Mouse (Mus musculus): ENCODE measurements around the gene Elovl1. TPM values are rescaled to one million over a fixed set of nuclear protein-coding genes. Genes with fewer than 3 reads are reported as not detected.

Gene Elovl1
- polyA plus RNA-seq (2011; ENCODE audit: insufficient read depth, insufficient read length, low replicate concordance, missing spikeins), result 36.1 and 99.5 TPM in 2 replicates

DNA sequence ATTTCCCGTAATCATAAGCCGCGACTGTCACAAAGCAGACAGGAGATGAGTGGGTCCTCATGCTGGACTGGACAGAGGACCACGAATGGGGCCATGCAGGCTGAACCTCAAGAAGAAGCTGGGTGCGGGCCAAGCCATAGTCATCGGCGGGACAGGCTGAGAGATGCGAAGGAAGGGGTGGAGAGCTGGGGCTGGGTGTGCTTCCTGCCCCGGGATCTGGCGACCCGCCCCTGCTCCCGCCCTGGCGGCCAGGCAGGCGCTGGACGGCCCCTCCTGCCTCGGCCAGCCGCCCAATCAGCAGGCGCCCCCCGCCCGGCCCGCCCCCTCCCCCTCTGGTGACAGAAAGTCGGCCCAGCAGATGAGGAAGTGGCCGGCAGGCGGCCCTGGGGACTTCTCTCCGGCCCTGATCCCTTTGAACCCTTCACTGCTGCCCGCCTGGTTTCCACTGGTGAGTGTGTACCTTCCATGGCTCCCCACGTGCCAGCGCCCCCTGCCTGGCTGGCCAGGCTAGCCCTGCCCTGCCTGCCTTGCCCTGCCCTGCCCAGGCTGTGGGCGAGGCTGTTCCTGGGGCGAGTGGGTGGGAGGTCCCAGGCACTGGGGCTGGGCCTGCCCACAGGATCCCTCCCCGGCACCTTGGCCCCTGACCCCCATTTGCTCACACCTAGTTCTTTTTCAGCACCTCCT is at the start of gene Elovl1:
Gene Elovl1, plus strand, starts transcription at position 326 of the 684 bp plus-strand sequence.
- under 1% methylated on average over 29 of the region's 31 CpGs for WGBS
- H3K4me3 ChIP-seq (replicated peaks; ENCODE audit: control insufficient read depth, low read depth, low read length), result peak within 1 kb of the TSS; percentile 84
- peak within 1 kb of the TSS; percentile 92 for H3K27ac ChIP-seq (ENCODE audit: control insufficient read depth, insufficient read depth, low read depth, low read length, poor library complexity)
- H3K4me1 ChIP-seq (ENCODE audit: control insufficient read depth, insufficient read depth, low read length), result peaks cover 10% of the 10 kb centered on the region
- TF ChIP-seq CTCF (IDR thresholded peaks at IDR 0.05; ENCODE audit: control insufficient read depth, insufficient read depth, low read length) (peak; percentile 27; the same call in 1 of the 2 replicates), POLR2A (IDR thresholded peaks at IDR 0.05; ENCODE audit: borderline replicate concordance, control insufficient read depth, low read depth, low read length) (peak; percentile 76)

DNA sequence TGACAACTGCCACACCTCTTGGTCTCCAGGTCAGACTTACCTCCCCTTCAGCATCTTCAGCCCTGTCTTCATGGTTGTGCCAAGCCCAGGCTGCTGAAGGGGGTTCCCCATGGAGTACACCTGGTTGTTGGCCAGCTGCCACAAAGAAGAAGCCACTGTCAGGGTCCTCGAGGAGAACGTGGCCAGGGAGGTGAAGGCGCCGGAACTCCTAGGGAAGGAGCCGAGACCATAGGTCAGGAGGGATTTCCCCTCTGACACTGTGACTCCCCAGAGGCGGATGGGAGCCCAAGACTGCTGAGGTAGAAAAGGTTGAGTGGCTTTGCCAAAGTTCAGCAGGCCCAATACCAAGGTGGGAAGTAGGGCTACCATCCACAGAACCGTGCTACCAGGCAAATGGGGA is 44.6 kb upstream of the Elovl1 start:
- 92% methylated on average over 7 of the region's 7 CpGs for WGBS
- TF ChIP-seq POLR2A (IDR thresholded peaks at IDR 0.05; ENCODE audit: borderline replicate concordance, control insufficient read depth, low read depth, low read length) (no peak), CTCF (IDR thresholded peaks at IDR 0.05; ENCODE audit: control insufficient read depth, insufficient read depth, low read length) (no peak)

DNA sequence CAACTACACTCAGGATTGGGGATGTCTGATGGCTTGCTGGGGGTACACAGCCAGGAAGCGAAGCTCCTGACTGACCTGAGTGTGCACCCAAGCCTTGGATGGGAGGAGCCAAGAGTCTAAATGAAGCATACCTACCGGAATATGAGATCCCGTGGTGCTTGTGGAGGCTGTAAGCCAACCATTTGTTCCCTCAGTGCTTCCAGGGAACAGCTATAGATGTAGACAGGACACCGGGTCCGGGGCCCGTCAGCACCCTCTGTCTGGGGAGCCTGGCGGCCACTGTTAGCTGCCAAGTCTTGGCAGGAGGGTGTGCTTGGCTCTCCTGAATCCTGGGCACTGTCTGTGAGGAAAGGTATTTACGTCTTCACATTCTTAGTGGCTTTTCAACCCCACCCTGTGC is 40.6 kb upstream of the Elovl1 start:
- H3K27ac ChIP-seq (ENCODE audit: control insufficient read depth, insufficient read depth, low read depth, low read length, poor library complexity), result no peak overlapping the region
- no peaks in the 10 kb centered on the region for H3K4me1 ChIP-seq (ENCODE audit: control insufficient read depth, insufficient read depth, low read length)
- 96% methylated on average over 8 of the region's 8 CpGs for WGBS
- H3K4me3 ChIP-seq (replicated peaks; ENCODE audit: control insufficient read depth, low read depth, low read length), result no peak overlapping the region
- TF ChIP-seq POLR2A (IDR thresholded peaks at IDR 0.05; ENCODE audit: borderline replicate concordance, control insufficient read depth, low read depth, low read length), result no peak
- TF ChIP-seq CTCF (IDR thresholded peaks at IDR 0.05; ENCODE audit: control insufficient read depth, insufficient read depth, low read length), result no peak

More for the DNA sequence above, 44.6 kb upstream of the Elovl1 start:
- H3K27ac ChIP-seq (ENCODE audit: control insufficient read depth, insufficient read depth, low read depth, low read length, poor library complexity), result no peak overlapping the region
- H3K4me1 ChIP-seq (ENCODE audit: control insufficient read depth, insufficient read depth, low read length), result no peaks in the 10 kb centered on the region
- H3K4me3 ChIP-seq (replicated peaks; ENCODE audit: control insufficient read depth, low read depth, low read length), result no peak overlapping the region

DNA sequence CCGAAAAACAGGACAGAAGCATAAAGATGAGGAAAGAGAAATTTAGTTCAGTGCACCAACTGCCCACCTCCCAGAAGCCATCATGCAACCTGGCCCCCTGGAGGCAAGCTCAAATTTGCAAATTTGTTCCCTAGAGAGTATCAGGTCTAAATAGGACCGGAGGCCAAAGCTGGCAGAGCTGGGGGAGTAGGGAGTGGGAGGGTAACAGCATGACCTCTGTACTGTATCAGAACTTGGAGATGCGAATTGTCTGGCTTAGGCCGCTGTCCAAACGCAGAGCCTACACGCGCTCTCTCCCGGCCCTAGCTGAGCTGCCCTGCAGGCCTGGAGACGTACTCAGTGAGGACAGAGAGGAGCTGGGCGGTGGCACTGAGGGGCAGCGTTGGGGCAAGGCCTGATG is 37.7 kb upstream of the Elovl1 start:
- TF ChIP-seq CTCF (IDR thresholded peaks at IDR 0.05; ENCODE audit: control insufficient read depth, insufficient read depth, low read length), result no peak
- TF ChIP-seq POLR2A (IDR thresholded peaks at IDR 0.05; ENCODE audit: borderline replicate concordance, control insufficient read depth, low read depth, low read length), result no peak
- 91% methylated on average over 11 of the region's 11 CpGs for WGBS
- Histone ChIP-seq H3K27ac (ENCODE audit: control insufficient read depth, insufficient read depth, low read depth, low read length, poor library complexity) (no peak overlapping the region), H3K4me1 (ENCODE audit: control insufficient read depth, insufficient read depth, low read length) (no peaks in the 10 kb centered on the region), H3K4me3 (replicated peaks; ENCODE audit: control insufficient read depth, low read depth, low read length) (no peak overlapping the region)

DNA sequence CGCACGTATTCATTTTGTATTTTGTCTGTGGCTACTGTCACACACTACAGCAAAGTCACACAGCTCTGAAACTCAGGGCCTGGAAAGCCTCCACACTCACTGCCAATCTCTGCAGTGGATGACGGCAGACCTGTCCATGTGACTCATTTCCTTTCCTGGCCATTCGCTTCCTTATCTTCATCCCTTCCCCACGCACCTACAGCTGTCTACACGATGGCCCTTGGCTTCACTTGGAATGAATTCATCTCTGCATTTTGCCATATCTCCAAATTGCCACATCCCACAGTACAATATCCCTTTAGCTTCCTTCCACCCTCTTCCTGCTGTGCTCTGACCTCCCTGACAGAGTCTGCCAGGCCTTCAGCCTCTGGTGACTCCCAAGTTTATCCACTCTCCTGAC is 33.4 kb upstream of the Elovl1 start:
- TF ChIP-seq POLR2A (IDR thresholded peaks at IDR 0.05; ENCODE audit: borderline replicate concordance, control insufficient read depth, low read depth, low read length), result no peak
- no peak for TF ChIP-seq CTCF (IDR thresholded peaks at IDR 0.05; ENCODE audit: control insufficient read depth, insufficient read depth, low read length)
- Histone ChIP-seq H3K27ac (ENCODE audit: control insufficient read depth, insufficient read depth, low read depth, low read length, poor library complexity) (no peak overlapping the region), H3K4me3 (replicated peaks; ENCODE audit: control insufficient read depth, low read depth, low read length) (no peak overlapping the region), H3K4me1 (ENCODE audit: control insufficient read depth, insufficient read depth, low read length) (no peaks in the 10 kb centered on the region; the same call in 1 of the 2 replicates)
- 77% methylated on average over 6 of the region's 6 CpGs for WGBS

DNA sequence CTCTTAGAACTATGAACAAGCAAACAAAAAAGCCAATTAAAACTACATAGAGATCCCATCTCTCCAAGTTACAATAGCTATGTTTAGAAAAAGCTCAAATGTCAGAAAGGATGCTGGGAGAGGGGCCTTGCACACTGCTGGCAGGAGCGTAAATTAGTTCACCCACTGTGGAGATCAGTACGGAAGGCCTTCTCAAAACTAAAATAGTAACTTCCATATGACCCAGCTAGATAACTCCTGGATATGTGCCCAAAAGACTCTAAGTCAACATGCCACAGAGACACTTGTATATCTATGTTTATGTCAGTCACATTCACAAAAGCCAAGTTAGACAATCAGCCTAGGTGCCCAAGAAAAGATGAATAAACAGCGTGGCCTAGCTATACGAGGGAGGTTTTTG is 32.6 kb upstream of the Elovl1 start:
- TF ChIP-seq CTCF (IDR thresholded peaks at IDR 0.05; ENCODE audit: control insufficient read depth, insufficient read depth, low read length) (no peak), POLR2A (IDR thresholded peaks at IDR 0.05; ENCODE audit: borderline replicate concordance, control insufficient read depth, low read depth, low read length) (no peak)
- Histone ChIP-seq H3K4me3 (replicated peaks; ENCODE audit: control insufficient read depth, low read depth, low read length) (no peak overlapping the region), H3K27ac (ENCODE audit: control insufficient read depth, insufficient read depth, low read depth, low read length, poor library complexity) (no peak overlapping the region), H3K4me1 (ENCODE audit: control insufficient read depth, insufficient read depth, low read length) (no peaks in the 10 kb centered on the region; the same call in 1 of the 2 replicates)
- WGBS, result 65% methylated on average over 4 of the region's 4 CpGs

DNA sequence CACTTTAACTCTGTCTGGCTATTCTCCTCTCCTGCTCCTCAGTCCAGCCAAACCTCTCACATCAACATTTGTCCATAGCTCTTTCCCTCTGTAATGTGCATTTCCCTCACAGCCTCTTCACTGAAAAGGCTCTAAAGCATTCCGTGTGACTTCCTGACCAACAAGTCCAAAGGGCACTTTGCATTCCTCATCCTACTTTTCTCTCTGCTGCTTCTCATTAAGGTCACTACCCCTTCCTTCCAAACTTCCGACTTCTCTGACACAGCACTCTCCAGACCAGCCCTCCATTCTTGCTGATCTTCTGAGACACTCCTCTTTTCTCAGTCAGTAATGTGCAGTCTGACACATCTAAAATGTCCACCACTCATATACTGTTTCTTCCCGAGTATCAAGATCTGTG is 31.5 kb upstream of the Elovl1 start:
- TF ChIP-seq POLR2A (IDR thresholded peaks at IDR 0.05; ENCODE audit: borderline replicate concordance, control insufficient read depth, low read depth, low read length), result no peak
- no peak for TF ChIP-seq CTCF (IDR thresholded peaks at IDR 0.05; ENCODE audit: control insufficient read depth, insufficient read depth, low read length)
- H3K4me1 ChIP-seq (ENCODE audit: control insufficient read depth, insufficient read depth, low read length), result no peaks in the 10 kb centered on the region; the same call in 1 of the 2 replicates
- WGBS, result 88% methylated on average over 3 of the region's 3 CpGs
- no peak overlapping the region for H3K27ac ChIP-seq (ENCODE audit: control insufficient read depth, insufficient read depth, low read depth, low read length, poor library complexity)
- H3K4me3 ChIP-seq (replicated peaks; ENCODE audit: control insufficient read depth, low read depth, low read length), result no peak overlapping the region

DNA sequence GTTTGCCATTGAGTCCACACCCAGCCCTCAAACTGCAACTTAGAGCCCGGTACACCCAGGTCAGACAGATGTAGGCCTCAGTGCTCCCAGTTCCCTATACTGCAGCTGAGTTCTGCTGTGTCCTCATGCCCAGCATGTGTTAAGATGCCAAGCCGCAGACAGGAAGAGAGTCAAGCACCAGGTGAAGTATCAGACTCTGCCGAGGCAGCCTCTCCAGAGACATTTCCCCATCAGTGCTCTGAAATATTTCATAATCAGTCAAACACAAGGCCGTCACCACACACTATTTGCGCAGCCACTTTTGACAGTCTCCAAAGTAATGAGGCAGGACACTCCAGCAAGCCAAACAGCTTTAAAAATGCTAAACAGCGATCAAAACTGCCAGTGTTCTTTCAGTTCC is 29.5 kb upstream of the Elovl1 start:
- peak overlapping the region; percentile 21; the same call in 1 of the 2 replicates for H3K27ac ChIP-seq (ENCODE audit: control insufficient read depth, insufficient read depth, low read depth, low read length, poor library complexity)
- no peak overlapping the region for H3K4me3 ChIP-seq (replicated peaks; ENCODE audit: control insufficient read depth, low read depth, low read length)
- no peak for TF ChIP-seq POLR2A (IDR thresholded peaks at IDR 0.05; ENCODE audit: borderline replicate concordance, control insufficient read depth, low read depth, low read length)
- TF ChIP-seq CTCF (IDR thresholded peaks at IDR 0.05; ENCODE audit: control insufficient read depth, insufficient read depth, low read length), result no peak
- H3K4me1 ChIP-seq (ENCODE audit: control insufficient read depth, insufficient read depth, low read length), result no peaks in the 10 kb centered on the region; the same call in 1 of the 2 replicates
- WGBS, result 55% methylated on average over 6 of the region's 6 CpGs
